Mouse (Mus musculus): ENCODE data around the gene Ccdc61. TPM values are rescaled to one million over a fixed set of nuclear protein-coding genes. Genes with fewer than 3 reads are reported as not detected.
A peak's percentile ranks its signal among the peaks of the same experiment; 100 is the strongest.

Gene Ccdc61
- polyA plus RNA-seq, 1 experiment: 14.7 TPM

DNA sequence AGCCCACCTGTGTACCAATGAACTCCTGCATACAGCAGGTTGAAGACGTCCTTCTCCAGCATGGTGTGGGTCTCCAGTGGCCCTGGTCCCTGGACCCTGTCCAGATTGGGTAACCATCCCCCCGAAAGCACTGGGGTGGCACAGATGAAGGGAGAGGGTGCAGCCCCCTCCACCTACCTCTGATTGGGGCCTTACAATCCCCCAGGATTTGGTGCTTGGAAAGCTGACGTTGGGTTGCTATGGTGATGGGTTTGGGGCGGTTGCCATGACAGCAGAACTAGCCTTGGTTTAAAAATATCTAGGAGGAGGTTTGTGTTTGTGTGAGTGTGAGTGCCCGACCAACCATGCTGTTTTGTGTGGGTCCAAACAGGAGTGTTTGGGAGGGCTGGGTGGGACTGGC is 12.6 kb upstream of the Ccdc61 start:
- peaks cover 13% of the 10 kb centered on the region for H3K4me1 ChIP-seq (ENCODE audit: control insufficient read depth, insufficient read depth, low read length)
- no peak overlapping the region for H3K4me3 ChIP-seq (ENCODE audit: insufficient read depth, low read length)
- TF ChIP-seq POLR2A (IDR thresholded peaks at IDR 0.05; ENCODE audit: extremely low read depth, insufficient read depth, low read length): no peak
- H3K27ac ChIP-seq (ENCODE audit: insufficient read depth, low read length): peak overlapping the region; percentile 97

DNA sequence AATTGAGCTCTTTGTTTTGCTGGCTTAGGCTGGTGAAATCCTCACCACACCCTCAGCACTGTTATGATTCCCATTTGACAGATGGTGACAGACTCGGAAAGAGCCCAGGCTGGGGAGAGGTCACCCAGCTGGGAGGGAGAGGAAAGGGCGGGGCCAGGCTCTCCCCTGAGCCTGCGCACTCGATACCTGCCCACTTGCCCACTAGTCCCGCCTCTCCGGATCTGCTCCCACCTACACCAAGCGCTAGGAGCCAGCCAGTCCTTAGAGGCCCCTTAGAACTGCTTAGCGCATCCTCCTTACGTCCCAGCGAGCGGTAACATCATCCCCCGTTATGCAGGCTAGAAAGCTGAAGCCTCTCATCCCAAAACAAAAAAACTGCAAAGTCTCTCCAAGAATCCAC is 10.9 kb upstream of the Ccdc61 start:
- no peak overlapping the region for H3K4me3 ChIP-seq (ENCODE audit: insufficient read depth, low read length)
- peak; percentile 85 for TF ChIP-seq POLR2A (IDR thresholded peaks at IDR 0.05; ENCODE audit: extremely low read depth, insufficient read depth, low read length)
- no peak for TF ChIP-seq CTCF (IDR thresholded peaks at IDR 0.05; ENCODE audit: extremely low read depth, insufficient read depth, low read length)

DNA sequence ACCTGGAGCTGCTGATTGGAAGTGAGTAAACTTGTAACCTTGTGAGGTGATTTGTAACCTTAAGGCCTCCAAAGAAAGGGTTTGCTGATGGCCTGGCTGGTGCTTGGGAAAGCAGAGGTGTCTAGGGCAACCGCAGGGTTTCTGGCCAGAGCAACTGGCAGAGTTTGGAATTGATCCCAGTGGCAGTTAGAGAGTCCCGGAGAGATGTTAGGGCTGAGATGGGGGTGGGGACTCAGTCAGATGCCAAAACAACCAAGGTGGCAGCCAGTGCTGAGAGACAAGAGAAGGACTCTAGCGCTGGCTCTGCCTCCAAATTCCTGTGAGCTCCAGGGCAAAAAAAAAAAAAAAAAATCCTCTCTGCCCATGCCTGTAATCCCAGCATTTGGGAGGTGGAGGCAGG is 7.7 kb upstream of the Ccdc61 start:
- no peak for TF ChIP-seq POLR2A (IDR thresholded peaks at IDR 0.05; ENCODE audit: extremely low read depth, insufficient read depth, low read length)
- TF ChIP-seq CTCF (IDR thresholded peaks at IDR 0.05; ENCODE audit: extremely low read depth, insufficient read depth, low read length): no peak
- Histone ChIP-seq H3K4me3 (ENCODE audit: insufficient read depth, low read length) (no peak overlapping the region), H3K4me1 (ENCODE audit: control insufficient read depth, insufficient read depth, low read length) (peaks cover 7% of the 10 kb centered on the region), H3K27ac (ENCODE audit: insufficient read depth, low read length) (no peak overlapping the region)

More for the DNA sequence above, 10.9 kb upstream of the Ccdc61 start:
- Histone ChIP-seq H3K27ac (ENCODE audit: insufficient read depth, low read length) (peak overlapping the region; percentile 86), H3K4me1 (ENCODE audit: control insufficient read depth, insufficient read depth, low read length) (peaks cover 13% of the 10 kb centered on the region)

DNA sequence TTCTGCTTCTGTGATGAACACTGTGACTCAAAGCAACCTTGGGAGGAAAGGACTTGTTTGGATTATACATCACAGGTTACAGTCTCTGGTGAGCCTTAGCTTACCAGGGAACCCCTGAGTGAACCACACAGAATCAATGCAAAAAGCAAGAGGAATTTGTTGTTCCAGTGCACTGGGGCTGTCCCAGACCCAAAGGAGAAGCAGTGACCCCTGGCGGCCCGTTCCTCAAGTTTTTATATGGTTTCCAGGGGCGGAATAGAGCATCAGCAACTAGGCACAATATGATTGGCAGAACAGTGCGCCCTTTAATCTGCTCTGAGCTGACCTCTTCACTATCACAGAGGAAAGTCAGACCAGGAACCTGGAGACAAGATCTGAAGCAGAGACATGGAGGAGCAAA is 6.0 kb upstream of the Ccdc61 start:
- H3K4me3 ChIP-seq (ENCODE audit: insufficient read depth, low read length): no peak overlapping the region
- TF ChIP-seq POLR2A (IDR thresholded peaks at IDR 0.05; ENCODE audit: extremely low read depth, insufficient read depth, low read length) (no peak), CTCF (IDR thresholded peaks at IDR 0.05; ENCODE audit: extremely low read depth, insufficient read depth, low read length) (no peak)
- H3K27ac ChIP-seq (ENCODE audit: insufficient read depth, low read length): no peak overlapping the region
- no peaks in the 10 kb centered on the region; the same call in 1 of the 2 replicates for H3K4me1 ChIP-seq (ENCODE audit: control insufficient read depth, insufficient read depth, low read length)

DNA sequence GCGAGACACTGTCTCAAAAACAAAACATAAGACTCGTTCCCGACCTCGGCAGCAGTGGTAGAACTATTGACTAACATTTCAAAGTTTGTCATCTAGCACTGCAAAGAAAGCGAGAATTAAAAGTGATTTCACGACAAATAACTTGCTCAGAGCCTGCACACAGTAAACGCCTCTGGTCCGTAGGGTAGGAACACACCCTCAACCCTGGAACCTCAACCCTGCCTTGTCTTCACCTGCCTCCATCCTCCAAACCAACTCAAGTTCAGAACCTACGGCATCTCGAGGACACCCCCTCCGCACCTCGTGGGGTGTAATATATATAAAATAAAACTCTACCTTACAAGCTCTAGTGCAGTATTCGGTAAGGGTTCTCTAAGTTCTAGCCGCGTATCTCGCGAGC is 418 bp downstream of the Ccdc61 start:
- no peak overlapping the region for H3K27ac ChIP-seq (ENCODE audit: insufficient read depth, low read length)
- H3K4me3 ChIP-seq (ENCODE audit: insufficient read depth, low read length): peak overlapping the region; percentile 30
- no peaks in the 10 kb centered on the region for H3K4me1 ChIP-seq (ENCODE audit: control insufficient read depth, insufficient read depth, low read length)
- TF ChIP-seq CTCF (IDR thresholded peaks at IDR 0.05; ENCODE audit: extremely low read depth, insufficient read depth, low read length) (no peak), POLR2A (IDR thresholded peaks at IDR 0.05; ENCODE audit: extremely low read depth, insufficient read depth, low read length) (no peak)

DNA sequence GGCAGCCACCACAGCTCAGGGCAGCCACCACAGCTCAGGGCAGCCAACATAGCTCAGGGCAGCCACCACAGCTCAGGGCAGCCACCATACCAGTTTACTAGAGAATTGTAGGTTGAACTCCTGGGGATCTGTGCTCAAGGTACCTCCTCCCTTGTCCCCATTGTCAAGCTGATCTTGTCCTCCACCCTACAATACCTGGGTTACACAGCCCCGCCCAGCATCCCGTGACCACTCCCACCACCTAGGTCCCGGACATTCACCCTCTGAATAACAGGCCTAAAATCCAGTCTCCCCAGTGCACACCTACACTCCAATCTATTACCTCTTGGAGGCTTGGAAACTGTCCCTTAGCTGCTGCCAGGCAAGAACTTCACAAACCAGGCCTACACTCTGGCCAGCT is 5.2 kb downstream of the Ccdc61 start:
- Histone ChIP-seq H3K4me3 (ENCODE audit: insufficient read depth, low read length) (no peak overlapping the region), H3K4me1 (ENCODE audit: control insufficient read depth, insufficient read depth, low read length) (no peaks in the 10 kb centered on the region), H3K27ac (ENCODE audit: insufficient read depth, low read length) (no peak overlapping the region)
- TF ChIP-seq CTCF (IDR thresholded peaks at IDR 0.05; ENCODE audit: extremely low read depth, insufficient read depth, low read length) (no peak), POLR2A (IDR thresholded peaks at IDR 0.05; ENCODE audit: extremely low read depth, insufficient read depth, low read length) (no peak)

DNA sequence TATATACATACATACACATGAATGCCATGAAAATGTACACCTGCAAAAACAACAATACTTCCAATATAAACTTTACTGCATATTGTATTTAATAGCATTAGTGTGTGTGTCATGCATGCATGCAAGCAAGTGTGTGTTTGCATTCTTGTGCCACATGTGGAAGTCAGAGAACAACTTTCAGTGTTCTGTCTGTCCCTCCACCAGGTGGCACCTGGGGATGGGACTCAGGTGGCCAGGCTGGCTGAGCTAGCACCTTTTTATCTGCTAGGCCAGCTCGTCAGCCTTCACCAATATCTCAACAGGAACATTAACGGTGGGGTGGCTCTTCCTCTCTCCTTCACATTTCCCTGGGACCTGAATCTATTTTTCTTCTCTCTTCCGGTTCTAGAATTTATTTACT is 7.7 kb downstream of the Ccdc61 start:
- TF ChIP-seq POLR2A (IDR thresholded peaks at IDR 0.05; ENCODE audit: extremely low read depth, insufficient read depth, low read length): no peak
- no peak for TF ChIP-seq CTCF (IDR thresholded peaks at IDR 0.05; ENCODE audit: extremely low read depth, insufficient read depth, low read length)

DNA sequence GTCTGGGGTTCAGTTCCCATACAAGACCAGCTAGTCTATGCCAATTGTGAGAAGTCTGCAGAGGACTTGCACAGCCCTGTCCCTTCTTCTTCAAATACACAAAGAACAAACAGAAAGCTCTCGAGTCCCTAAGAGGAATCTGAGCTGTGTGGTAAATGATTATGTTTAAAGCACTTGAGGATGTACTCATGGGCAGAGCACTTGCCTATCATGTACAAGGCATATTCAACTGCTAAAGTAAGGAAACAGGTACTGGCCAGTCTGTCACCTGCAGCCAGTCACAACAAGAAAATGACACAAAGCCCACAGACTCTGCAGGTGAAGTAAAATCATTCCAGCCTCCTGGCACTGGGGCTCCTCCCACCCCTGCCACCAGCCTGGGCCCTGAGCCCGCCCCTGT is 9.7 kb downstream of the Ccdc61 start:
- TF ChIP-seq CTCF (IDR thresholded peaks at IDR 0.05; ENCODE audit: extremely low read depth, insufficient read depth, low read length) (no peak), POLR2A (IDR thresholded peaks at IDR 0.05; ENCODE audit: extremely low read depth, insufficient read depth, low read length) (no peak)
- Histone ChIP-seq H3K27ac (ENCODE audit: insufficient read depth, low read length) (no peak overlapping the region), H3K4me1 (ENCODE audit: control insufficient read depth, insufficient read depth, low read length) (peaks cover 1% of the 10 kb centered on the region; the same call in 1 of the 2 replicates), H3K4me3 (ENCODE audit: insufficient read depth, low read length) (no peak overlapping the region)

More for the DNA sequence above, 7.7 kb downstream of the Ccdc61 start:
- no peak overlapping the region for H3K27ac ChIP-seq (ENCODE audit: insufficient read depth, low read length)
- no peaks in the 10 kb centered on the region for H3K4me1 ChIP-seq (ENCODE audit: control insufficient read depth, insufficient read depth, low read length)
- H3K4me3 ChIP-seq (ENCODE audit: insufficient read depth, low read length): no peak overlapping the region

DNA sequence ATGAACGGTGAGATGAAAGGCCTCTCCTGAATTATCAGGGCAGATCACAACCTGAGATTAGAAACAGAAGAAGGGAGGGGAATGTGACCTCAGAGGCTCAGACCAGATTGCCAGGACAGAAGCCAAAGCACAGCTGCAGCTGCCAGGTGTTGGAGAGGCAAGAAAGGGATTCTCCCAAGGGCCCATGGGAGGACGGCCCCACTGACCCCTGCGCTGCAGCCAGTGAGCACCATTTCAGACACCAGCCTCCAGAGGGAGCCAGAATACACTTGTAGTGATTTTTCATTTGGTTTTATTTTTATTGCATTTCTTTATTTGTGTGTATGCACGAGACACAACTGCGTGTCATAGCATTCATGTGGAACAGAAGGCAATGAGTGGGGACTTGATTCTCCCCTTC is 13.7 kb downstream of the Ccdc61 start:
- peaks cover 1% of the 10 kb centered on the region; the same call in 1 of the 2 replicates for H3K4me1 ChIP-seq (ENCODE audit: control insufficient read depth, insufficient read depth, low read length)
- no peak overlapping the region for H3K27ac ChIP-seq (ENCODE audit: insufficient read depth, low read length)
- H3K4me3 ChIP-seq (ENCODE audit: insufficient read depth, low read length): no peak overlapping the region
- TF ChIP-seq CTCF (IDR thresholded peaks at IDR 0.05; ENCODE audit: extremely low read depth, insufficient read depth, low read length): peak; percentile 63
- no peak for TF ChIP-seq POLR2A (IDR thresholded peaks at IDR 0.05; ENCODE audit: extremely low read depth, insufficient read depth, low read length)

DNA sequence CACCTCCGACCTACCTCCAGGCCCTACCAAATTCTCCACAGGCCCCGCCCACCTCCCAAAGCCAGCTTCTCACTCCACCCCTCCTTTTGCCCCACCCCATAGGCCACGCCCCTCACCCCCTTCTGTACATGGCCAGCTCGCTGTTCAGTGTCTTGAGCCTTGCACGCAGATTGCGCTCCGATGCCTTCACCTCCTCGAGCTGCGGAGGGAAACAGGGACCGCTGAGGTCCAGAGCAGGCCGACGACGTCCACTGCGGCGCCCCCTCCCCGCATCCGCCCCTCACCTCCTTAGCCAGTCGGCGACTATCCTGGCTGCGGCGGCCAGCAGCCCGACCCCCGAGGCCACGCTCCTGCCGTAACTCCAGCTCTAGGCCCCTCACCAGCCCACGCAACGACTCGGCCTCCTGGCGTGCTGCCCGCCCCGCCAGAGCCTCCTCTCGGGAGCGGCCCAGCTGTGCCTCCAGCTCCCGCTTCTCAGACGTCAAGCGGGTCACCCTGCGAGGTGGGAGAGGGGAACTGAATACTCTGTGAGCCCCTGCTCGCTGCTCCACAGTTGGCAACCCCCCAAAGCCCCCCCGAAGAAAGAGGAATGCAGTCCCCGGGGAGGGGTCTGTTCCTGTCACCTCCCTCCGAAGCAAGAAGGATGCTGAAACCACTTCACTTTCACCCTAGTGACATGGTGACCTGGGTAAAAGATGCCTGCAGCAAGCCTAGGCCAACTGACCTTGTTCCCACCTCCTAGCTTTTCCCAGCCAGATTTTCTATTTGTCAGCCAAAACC is 16.4 kb downstream of the Ccdc61 start:
- Histone ChIP-seq H3K27ac (ENCODE audit: insufficient read depth, low read length) (no peak overlapping the region), H3K4me1 (ENCODE audit: control insufficient read depth, insufficient read depth, low read length) (peaks cover 1% of the 10 kb centered on the region; the same call in 1 of the 2 replicates), H3K4me3 (ENCODE audit: insufficient read depth, low read length) (peak overlapping the region; percentile 46)
- no peak for TF ChIP-seq POLR2A (IDR thresholded peaks at IDR 0.05; ENCODE audit: extremely low read depth, insufficient read depth, low read length)
- TF ChIP-seq CTCF (IDR thresholded peaks at IDR 0.05; ENCODE audit: extremely low read depth, insufficient read depth, low read length): no peak
